Mouse (Mus musculus) kidney, adult 2 months (tissue): ENCODE data around the gene Ttc30a2.

ENCODE experiments used
- CTCF ChIP-seq: fragments of 200-500 bp; conservative IDR thresholded peaks from 2 replicates; pipeline ENCODE4 v1.5.1; 2011; ENCODE audit warnings: low read depth, mild to moderate bottlenecking, control low read depth, low read length, moderate library complexity, mixed read lengths; ENCODE audit not compliant: insufficient read depth, insufficient read length
- POLR2A ChIP-seq: fragments of 200-500 bp; IDR thresholded peaks from one replicate; pipeline ENCODE4 v1.6.1; 2011; ENCODE audit warnings: low read depth, low read length, control low read depth

DNA sequence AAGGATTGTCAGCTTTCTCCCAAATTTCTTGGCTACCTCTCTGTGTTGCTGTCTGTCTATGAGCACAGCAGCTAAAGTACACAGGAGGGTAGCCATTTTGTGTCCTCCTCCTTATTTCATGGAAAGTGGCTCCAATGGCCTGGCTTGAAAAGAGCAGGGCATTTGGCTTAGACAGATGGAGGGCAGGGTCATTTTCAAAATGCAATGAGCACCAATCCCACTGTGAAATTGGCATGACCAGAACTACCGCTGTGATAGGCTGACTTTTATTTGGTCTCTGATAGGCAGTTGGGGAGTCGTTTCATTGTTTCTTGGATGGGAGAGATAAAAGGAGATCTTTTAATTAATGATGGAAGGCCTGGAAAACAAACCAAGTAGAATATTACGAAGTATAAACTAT is 5.9 kb upstream of the Ttc30a2 start:
- TF ChIP-seq POLR2A (no peak), CTCF (no peak)
